Mouse (Mus musculus) heart, adult 2 months (tissue): Measurements from ENCODE around the gene Uxs1. TPM values are rescaled to one million over a fixed set of nuclear protein-coding genes. Genes with fewer than 3 reads are reported as not detected.

Source experiments
- DNase-seq, 2 experiments: peaks; one replicate each; pipeline ENCODE4 v3.0.0; 2021
- H3K27ac ChIP-seq: fragments of 200-600 bp; 2 replicates; pipeline ENCODE4 v1.8.1; 2022
- H3K27me3 ChIP-seq: fragments of 200-500 bp; 2 replicates; pipeline ENCODE4 v1.6.1; 2012; ENCODE audit warnings: mild to moderate bottlenecking, low read length, inconsistent platforms, mixed read lengths; ENCODE audit not compliant: control insufficient read depth, insufficient read depth
- H3K36me3 ChIP-seq: fragments of 200-500 bp; 2 replicates; pipeline ENCODE4 v1.6.1; 2012; ENCODE audit warnings: low read length, inconsistent platforms; ENCODE audit not compliant: control insufficient read depth, insufficient read depth
- H3K4me1 ChIP-seq: fragments of 200-500 bp; 2 replicates; pipeline ENCODE4 v1.6.1; 2011; ENCODE audit warnings: low read length; ENCODE audit not compliant: control insufficient read depth, insufficient read depth
- H3K4me3 ChIP-seq: fragments of 200-600 bp; 2 replicates; pipeline ENCODE4 v1.8.1; 2022
- H3K79me2 ChIP-seq: fragments of 200-500 bp; replicated peaks from 2 replicates; pipeline ENCODE4 v1.6.1; 2012; ENCODE audit warnings: mild to moderate bottlenecking, inconsistent platforms, low read length, moderate library complexity, mixed read lengths; ENCODE audit not compliant: control insufficient read depth, insufficient read depth
- H3K9ac ChIP-seq: fragments of 200-500 bp; 2 replicates; pipeline ENCODE4 v1.6.1; 2012; ENCODE audit warnings: low read depth, mild to moderate bottlenecking, control low read depth, inconsistent platforms, low read length, mixed read lengths
- CTCF ChIP-seq: fragments of 200-600 bp; IDR thresholded peaks from 2 replicates; pipeline ENCODE4 v1.8.1; 2022; ENCODE audit warnings: antibody characterized with exemption, mild to moderate bottlenecking, moderate library complexity
- EP300 ChIP-seq: fragments of 200-500 bp; IDR thresholded peaks from 2 replicates; pipeline ENCODE4 v1.6.1; 2011; ENCODE audit warnings: low read depth, low read length, control low read depth; ENCODE audit not compliant: insufficient read depth
- POLR2A ChIP-seq: fragments of 200-500 bp; IDR thresholded peaks from 2 replicates; pipeline ENCODE4 v1.6.1; 2011; ENCODE audit warnings: mild to moderate bottlenecking, low read depth, low read length, control low read depth; ENCODE audit not compliant: insufficient read depth
- WGBS: fragments of 180-500 bp; shearing (Covaris S2); methylation state at CpG from one replicate; pipeline ENCODE4 v1.1.7; 2018; 5-methylcytosine and 5-hydroxymethylcytosine counted together
- intact Hi-C: fragments of 180-260 bp; cut with DNase I; formaldehyde crosslinking; loops from one replicate; pipeline ENCODE4 v1.15.1; 2025
- polyA plus RNA-seq: library from polyadenylated mRNA; depleted of rRNA; stranded (reverse); fragments of >200 nt; gene quantifications from 2 replicates; pipeline ENCODE4 v1.2.3, GENCODE M21; 2012
- total RNA-seq, 2 experiments: library from RNA; stranded (reverse); gene quantifications; 2 replicates each; pipeline ENCODE4 v1.2.3; 2021

Uxs1 gene
- total and polyA plus RNA-seq, 3 experiments = 5.5 to 10.9 (median 10.0) TPM

DNA sequence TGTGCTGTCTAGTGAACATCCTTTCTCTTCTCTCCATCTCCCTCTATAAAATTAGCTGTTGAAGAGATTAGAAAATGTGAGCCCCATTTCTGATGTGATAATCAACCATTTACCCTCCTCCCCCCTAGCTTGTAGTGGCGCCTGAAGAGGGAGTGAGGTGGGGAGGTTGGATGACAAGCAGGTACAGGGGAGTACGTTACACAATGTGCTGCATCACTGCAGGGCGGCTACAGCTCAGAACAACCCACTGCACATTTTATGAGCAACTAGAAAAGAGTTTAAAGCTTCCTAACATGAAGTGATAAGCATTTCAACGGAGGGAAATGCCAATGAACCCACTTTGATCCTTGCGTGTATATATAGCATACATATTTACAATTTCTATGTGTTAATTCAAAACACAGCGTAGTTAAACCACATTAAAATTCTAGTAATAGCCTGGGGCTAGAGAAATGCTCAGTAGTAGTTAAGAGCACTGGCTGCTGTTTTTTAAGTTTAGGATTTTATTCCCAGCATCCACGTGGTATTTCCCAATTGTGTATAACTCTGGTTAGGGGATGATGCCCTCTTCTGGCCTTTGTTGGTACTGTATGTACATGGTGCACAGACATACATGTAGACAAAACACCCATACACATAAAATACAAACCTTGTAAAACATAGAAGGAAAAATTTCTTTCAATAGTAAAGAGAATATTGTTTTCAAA is 89.6 kb downstream of the Uxs1 start:
- no peaks in the 10 kb centered on the region for H3K4me1 ChIP-seq
- TF ChIP-seq CTCF = peak; percentile 84
- no peak for TF ChIP-seq EP300
- H3K27me3 ChIP-seq = no peaks in the 10 kb centered on the region
- no peaks in the 10 kb centered on the region for H3K79me2 ChIP-seq
- intact Hi-C loops = loop anchor here (1.0 kb wide), 1 partner anchor 439 kb away; no protein-coding TSS in a partner anchor
- no peak overlapping the region for H3K9ac ChIP-seq
- H3K4me3 ChIP-seq = no peak overlapping the region
- 74% methylated on average over 7 of the region's 7 CpGs for WGBS
- no peak overlapping the region for H3K27ac ChIP-seq
- no peaks in the 10 kb centered on the region for H3K36me3 ChIP-seq
- no peak for DNase-seq

DNA sequence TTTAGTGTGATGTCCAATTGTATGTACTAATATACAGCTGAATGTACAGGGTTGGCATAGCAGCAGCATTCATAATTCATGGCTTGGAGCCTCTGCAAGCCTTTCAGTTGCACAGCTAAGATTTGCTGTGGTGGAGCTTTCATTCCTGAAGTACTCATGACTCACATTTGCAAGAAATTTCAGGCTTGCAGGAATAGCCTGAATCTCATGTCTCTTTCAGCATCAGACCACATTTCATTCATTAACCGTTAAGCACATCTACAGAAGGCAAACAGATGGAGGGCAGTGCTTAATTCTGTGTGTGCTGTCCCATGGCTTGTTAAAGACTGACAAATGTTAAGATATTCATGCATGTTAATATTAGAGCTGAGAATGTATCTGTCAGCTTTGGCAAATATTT is 94.9 kb downstream of the Uxs1 start:
- 89% methylated on average over 1 of the region's 1 CpGs for WGBS
- Histone ChIP-seq H3K27ac (no peak overlapping the region), H3K4me1 (no peaks in the 10 kb centered on the region; the same call in 1 of the 2 replicates), H3K36me3 (no peaks in the 10 kb centered on the region), H3K4me3 (no peak overlapping the region), H3K79me2 (no peaks in the 10 kb centered on the region), H3K27me3 (no peaks in the 10 kb centered on the region), H3K9ac (no peak overlapping the region)
- TF ChIP-seq CTCF = no peak
- no peak for TF ChIP-seq EP300
- TF ChIP-seq POLR2A = no peak
- DNase-seq = no peak
- intact Hi-C loops = no loop called here

- no peak overlapping the region for H3K4me3 ChIP-seq
- DNase-seq = no peak
- no peaks in the 10 kb centered on the region for H3K79me2 ChIP-seq
- H3K4me1 ChIP-seq = no peaks in the 10 kb centered on the region; the same call in 1 of the 2 replicates
- intact Hi-C loops = no loop called here
- TF ChIP-seq EP300 (no peak), CTCF (0 out of 2 replicates have a peak, but pooled peaks have one; percentile 13)
- no peaks in the 10 kb centered on the region for H3K27me3 ChIP-seq
- H3K27ac ChIP-seq = no peak overlapping the region
- H3K9ac ChIP-seq = no peak overlapping the region
- H3K36me3 ChIP-seq = no peaks in the 10 kb centered on the region
- 88% methylated on average over 4 of the region's 4 CpGs for WGBS
These were observed 95.5 kb downstream of the Uxs1 start for GRCm38 (mm10) chr1:43732100-43732499.

DNA sequence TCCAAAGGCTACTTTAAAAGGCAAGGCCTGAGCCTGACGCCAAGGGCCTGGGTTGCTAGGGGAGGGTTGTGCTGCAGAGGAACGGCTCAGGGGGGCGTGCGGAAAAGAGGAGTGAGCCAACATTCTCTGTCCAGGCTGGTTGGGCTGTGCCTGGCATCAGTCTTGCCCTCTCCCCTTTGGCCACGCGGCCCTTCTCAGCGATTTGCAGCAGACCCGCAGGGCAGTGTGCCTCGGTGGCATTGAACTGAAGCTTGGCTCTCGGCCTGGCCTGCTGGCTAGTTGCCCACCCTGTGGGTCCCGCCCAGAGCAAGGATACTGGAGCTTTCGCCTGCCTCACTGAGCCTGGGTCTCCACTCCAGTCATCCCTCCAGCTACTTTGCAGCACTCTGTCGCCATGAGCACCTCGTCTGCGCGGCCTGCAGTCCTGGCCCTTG is 97.1 kb downstream of the Uxs1 start, which contains the start of gene 1500015O10Rik:
1500015O10Rik (plus strand) TSS at position 112 of the 434 bp plus-strand sequence.
- H3K27ac ChIP-seq = no peak within 1 kb of the TSS
- DNase-seq = peak; percentile 56 to 57
- H3K9ac ChIP-seq = no peak within 1 kb of the TSS; the same call in 1 of the 2 replicates
- no peak for TF ChIP-seq CTCF
- TF ChIP-seq POLR2A = no peak
- no peak for TF ChIP-seq EP300
- intact Hi-C loops = no loop called here
- H3K4me1 ChIP-seq = no peaks in the 10 kb centered on the region; the same call in 1 of the 2 replicates
- H3K79me2 ChIP-seq = no peaks in the 10 kb centered on the region
- no peak within 1 kb of the TSS for H3K4me3 ChIP-seq
- WGBS = 48% methylated on average over 16 of the region's 16 CpGs
- no peaks in the 10 kb centered on the region for H3K36me3 ChIP-seq
- H3K27me3 ChIP-seq = no peaks in the 10 kb centered on the region

GRCm38 (mm10) chr1:43722459-43722858 is 105.1 kb downstream of the Uxs1 start:
- H3K27me3 ChIP-seq = no peaks in the 10 kb centered on the region
- H3K36me3 ChIP-seq = no peaks in the 10 kb centered on the region
- intact Hi-C loops = no loop called here
- no peaks in the 10 kb centered on the region for H3K4me1 ChIP-seq
- H3K9ac ChIP-seq = no peak overlapping the region
- TF ChIP-seq CTCF (no peak), POLR2A (no peak), EP300 (no peak)
- no peak for DNase-seq
- no peak overlapping the region for H3K27ac ChIP-seq
- no peak overlapping the region for H3K4me3 ChIP-seq
- no peaks in the 10 kb centered on the region for H3K79me2 ChIP-seq
- WGBS = 66% methylated on average over 1 of the region's 1 CpGs

GRCm38 (mm10) chr1:43718793-43719192 is 108.8 kb downstream of the Uxs1 start:
- no peak for DNase-seq
- no peak overlapping the region for H3K4me3 ChIP-seq
- H3K27me3 ChIP-seq = no peaks in the 10 kb centered on the region
- H3K27ac ChIP-seq = no peak overlapping the region
- WGBS = 78% methylated on average over 2 of the region's 2 CpGs
- intact Hi-C loops = no loop called here
- TF ChIP-seq POLR2A = no peak
- no peaks in the 10 kb centered on the region for H3K79me2 ChIP-seq
- H3K4me1 ChIP-seq = no peaks in the 10 kb centered on the region
- H3K9ac ChIP-seq = no peak overlapping the region
- no peaks in the 10 kb centered on the region for H3K36me3 ChIP-seq
